Mouse (Mus musculus): ENCODE data around the gene Vps51. TPM values are rescaled to one million over a fixed set of nuclear protein-coding genes. Genes with fewer than 3 reads are reported as not detected.
A peak's percentile ranks its signal among the peaks of the same experiment; 100 is the strongest.

Gene Vps51
- polyA plus RNA-seq, 1 experiment from 2014 or later: 35.6 TPM

DNA sequence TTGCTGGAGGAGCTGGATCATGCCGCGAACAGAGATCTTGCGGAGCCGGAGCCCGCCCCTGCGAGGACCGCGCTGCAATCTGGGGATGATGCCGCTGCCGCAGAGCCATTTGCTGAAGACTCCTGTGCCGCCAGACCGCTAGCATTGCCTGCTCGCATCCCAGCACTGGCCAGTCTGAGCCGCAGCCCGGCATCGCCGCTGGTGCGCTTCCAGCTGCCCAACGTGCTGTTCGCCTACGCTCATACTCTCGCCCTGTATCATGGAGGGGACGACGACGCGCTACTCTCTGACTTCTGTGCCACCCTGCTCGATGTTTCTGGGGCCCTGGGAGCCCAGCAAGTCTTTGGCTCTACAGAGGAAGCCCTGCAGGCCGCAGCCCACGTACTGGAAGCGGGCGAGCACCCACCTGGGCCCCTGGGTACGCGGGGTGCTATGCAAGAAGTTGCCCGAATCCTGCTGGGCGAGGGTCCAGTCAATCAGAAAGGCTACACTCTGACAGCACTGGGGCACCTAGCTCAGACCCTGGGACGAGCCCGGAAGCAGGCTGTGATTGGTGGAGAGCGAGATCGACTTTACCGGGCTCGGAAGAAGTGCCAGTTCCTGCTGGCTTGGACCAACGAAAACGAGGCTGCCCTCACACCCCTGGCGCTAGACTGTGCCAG lies 15.3 kb downstream of the Vps51 start:
- no peak for ATAC-seq (replicated peaks; ENCODE audit: insufficient number of reproducible peaks, insufficient read depth, low FRiP score, low read depth)
- H3K4me1 ChIP-seq (replicated peaks): peaks cover 33% of the 10 kb centered on the region
- H3K9ac ChIP-seq: peak overlapping the region; percentile 81

DNA sequence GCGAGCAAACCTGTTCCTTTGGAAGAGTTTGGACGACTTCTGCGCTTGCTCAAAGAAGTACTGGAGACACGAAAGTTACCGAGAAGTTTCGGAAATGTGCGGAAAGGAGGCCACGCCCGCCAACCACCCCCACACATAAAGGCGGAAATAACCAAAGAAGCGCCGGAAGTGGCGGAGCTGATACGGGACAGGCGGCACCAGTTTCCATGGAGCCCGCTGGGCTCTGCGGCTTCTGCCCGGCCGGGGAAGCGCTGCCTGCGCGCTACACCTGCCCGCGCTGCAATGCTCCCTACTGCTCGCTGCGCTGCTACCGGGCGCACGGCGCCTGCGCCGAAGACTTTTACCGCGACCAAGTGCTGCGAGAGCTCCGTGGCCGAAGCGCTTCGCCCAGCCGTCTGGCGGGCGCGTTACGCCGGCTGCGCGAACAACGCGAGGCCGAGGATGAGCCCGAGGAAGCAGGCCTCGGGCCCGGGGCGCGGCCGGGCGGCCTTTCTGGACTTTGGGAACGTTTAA lies 16.0 kb downstream of the Vps51 start, which contains the start of gene Znhit2:
Znhit2 (plus strand) TSS at position 172 of the 513 bp plus-strand sequence.
- Histone ChIP-seq H3K4me1 (replicated peaks) (peaks cover 35% of the 10 kb centered on the region), H3K9me3 (replicated peaks) (no peaks in the 10 kb centered on the region), H3K4me3 (peak within 1 kb of the TSS; percentile 62), H3K4me2 (peak within 1 kb of the TSS; percentile 89), H3K27me3 (no peaks in the 10 kb centered on the region), H3K9ac (peak within 1 kb of the TSS; percentile 81), H3K27ac (peak within 1 kb of the TSS; percentile 88), H3K36me3 (peaks cover 14% of the 10 kb centered on the region)
- peak; percentile 76 for ATAC-seq (replicated peaks; ENCODE audit: insufficient number of reproducible peaks, insufficient read depth, low FRiP score, low read depth)
- 0% methylated on average over 58 of the region's 58 CpGs for WGBS

More for the DNA sequence above, 15.3 kb downstream of the Vps51 start:
- no peaks in the 10 kb centered on the region for H3K9me3 ChIP-seq (replicated peaks)
- H3K36me3 ChIP-seq: peaks cover 14% of the 10 kb centered on the region
- WGBS: under 1% methylated on average over 44 of the region's 44 CpGs
- H3K27me3 ChIP-seq: no peaks in the 10 kb centered on the region
- peak overlapping the region; percentile 62 for H3K4me3 ChIP-seq
- H3K4me2 ChIP-seq: peak overlapping the region; percentile 89
- H3K27ac ChIP-seq: peak overlapping the region; percentile 88

DNA sequence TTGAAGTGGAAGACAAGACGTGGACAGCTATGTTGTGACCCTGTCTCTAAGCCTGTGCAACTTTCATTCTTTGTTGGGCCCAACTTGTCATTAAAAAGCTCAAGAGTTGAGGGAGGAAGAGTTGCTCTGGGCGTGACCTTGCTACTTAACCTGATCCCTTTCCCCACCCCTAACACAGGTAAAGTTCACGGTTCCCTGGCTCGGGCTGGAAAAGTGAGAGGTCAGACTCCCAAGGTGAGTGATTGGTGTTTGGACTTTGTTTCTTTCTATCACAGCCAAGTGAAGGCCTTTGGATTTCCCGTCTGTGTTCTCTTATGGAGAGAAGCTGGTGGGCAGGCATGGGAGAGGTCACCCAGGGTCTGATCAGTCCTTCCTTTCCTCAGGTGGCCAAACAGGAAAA lies 18.1 kb downstream of the Vps51 start:
- H3K27me3 ChIP-seq: no peaks in the 10 kb centered on the region
- H3K27ac ChIP-seq: no peak overlapping the region
- peaks cover 30% of the 10 kb centered on the region for H3K36me3 ChIP-seq
- H3K4me1 ChIP-seq (replicated peaks): peaks cover 35% of the 10 kb centered on the region
- peak overlapping the region; percentile 79 for H3K4me2 ChIP-seq
- no peaks in the 10 kb centered on the region for H3K9me3 ChIP-seq (replicated peaks)
- H3K9ac ChIP-seq: peak overlapping the region; percentile 92; the same call in 1 of the 2 replicates
- ATAC-seq (replicated peaks; ENCODE audit: insufficient number of reproducible peaks, insufficient read depth, low FRiP score, low read depth): no peak
- peak overlapping the region; percentile 94 for H3K4me3 ChIP-seq
- 82% methylated on average over 5 of the region's 5 CpGs for WGBS

DNA sequence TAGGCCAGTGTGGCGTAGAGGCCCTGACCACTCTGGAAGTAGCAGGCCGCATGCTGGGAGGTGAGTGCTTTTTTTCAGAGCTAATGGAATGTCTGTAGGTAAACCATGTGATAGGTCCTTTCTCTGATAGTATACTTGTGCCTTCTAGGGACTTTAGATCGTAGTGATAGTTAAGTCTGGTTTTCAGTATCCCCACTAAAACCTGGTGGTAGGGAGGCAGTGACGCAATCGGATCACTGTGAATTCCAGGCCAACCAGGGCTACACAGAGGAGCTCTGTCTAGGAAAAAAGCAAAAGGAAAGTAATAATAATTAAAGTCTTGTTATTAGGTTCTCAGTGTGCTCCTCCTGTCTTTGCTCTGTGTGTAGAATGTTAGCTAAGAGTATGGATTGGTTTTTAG lies 18.5 kb downstream of the Vps51 start:
- 28% methylated on average over 5 of the region's 5 CpGs for WGBS
- H3K27me3 ChIP-seq: no peaks in the 10 kb centered on the region
- H3K4me3 ChIP-seq: peak overlapping the region; percentile 94
- peak overlapping the region; percentile 83 for H3K27ac ChIP-seq
- peak overlapping the region; percentile 79 for H3K4me2 ChIP-seq
- ATAC-seq (replicated peaks; ENCODE audit: insufficient number of reproducible peaks, insufficient read depth, low FRiP score, low read depth): no peak
- H3K9ac ChIP-seq: peak overlapping the region; percentile 92
- H3K36me3 ChIP-seq: peaks cover 34% of the 10 kb centered on the region
- H3K9me3 ChIP-seq (replicated peaks): no peaks in the 10 kb centered on the region
- peaks cover 35% of the 10 kb centered on the region for H3K4me1 ChIP-seq (replicated peaks)

DNA sequence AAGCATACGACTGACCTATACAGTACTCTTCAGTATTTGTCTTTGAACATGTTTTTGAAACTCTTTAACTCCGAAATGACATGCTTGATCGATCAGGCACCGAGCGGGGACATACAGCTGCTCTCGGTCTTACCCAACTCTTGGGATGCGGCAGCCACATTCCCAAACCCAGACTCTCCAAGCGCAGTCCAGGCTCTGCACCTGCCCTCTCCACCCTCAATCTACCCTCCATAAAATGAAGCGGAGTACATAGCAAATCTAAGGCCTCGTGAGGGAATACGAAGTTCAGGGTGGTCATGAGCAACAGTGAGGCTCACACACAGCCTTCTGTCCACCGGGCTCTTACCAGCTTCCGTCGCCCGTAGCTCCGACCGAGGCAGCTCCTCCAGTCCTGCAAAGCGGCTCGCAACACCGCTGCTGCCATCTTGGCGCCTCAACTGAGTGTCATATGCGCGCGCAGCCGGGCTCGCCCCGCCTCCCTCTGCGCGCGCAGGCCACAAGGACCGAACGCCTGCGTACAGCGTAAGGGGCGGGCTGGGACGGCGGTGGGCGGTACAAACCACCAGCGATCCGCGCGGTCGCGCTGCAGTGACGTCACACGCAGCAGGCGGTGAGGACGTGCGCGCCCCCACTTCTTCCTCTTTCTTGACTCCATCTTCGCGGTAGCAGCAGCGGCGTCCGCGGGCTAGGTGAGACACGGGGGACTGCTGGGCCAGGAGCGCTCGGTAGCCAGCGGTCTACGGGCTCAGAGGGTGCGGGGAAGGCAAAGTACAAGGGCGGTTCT lies 19.5 kb downstream of the Vps51 start, which contains the start of the genes Mrpl49 and Fau:
Mrpl49 (minus strand) TSS at position 473 of the 784 bp plus-strand sequence.
Fau (plus strand) TSS at position 532 of the 784 bp plus-strand sequence.
- Histone ChIP-seq H3K27ac (peak within 1 kb of the TSS; percentile 83), H3K9ac (peak within 1 kb of the TSS; percentile 92), H3K27me3 (no peaks in the 10 kb centered on the region), H3K4me1 (replicated peaks) (peaks cover 29% of the 10 kb centered on the region), H3K9me3 (replicated peaks) (no peaks in the 10 kb centered on the region), H3K36me3 (peaks cover 45% of the 10 kb centered on the region), H3K4me2 (peak within 1 kb of the TSS; percentile 79), H3K4me3 (peak within 1 kb of the TSS; percentile 94)
- under 1% methylated on average over 62 of the region's 63 CpGs for WGBS
- ATAC-seq (replicated peaks; ENCODE audit: insufficient number of reproducible peaks, insufficient read depth, low FRiP score, low read depth): peak; percentile 88

DNA sequence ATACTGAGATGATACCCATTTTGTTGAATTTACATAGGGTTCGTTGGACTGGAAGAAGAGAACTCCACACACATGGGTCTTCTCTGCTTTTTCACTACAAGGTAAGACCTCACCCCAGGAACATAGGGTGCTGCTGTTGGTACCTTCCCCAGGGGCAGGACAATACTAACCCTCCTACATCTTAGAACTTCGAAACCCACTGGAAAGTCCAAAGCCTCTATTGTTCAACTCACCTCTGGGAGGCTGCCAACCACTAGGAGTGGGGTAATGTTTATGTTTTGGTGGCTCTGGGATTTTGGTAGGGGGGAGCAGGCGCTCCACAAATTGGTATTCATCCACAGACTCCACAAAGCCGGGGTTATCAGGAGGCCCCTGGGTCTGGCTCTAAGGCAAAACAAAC lies 20.3 kb downstream of the Vps51 start:
- Histone ChIP-seq H3K4me3 (peak overlapping the region; percentile 94), H3K9me3 (replicated peaks) (no peaks in the 10 kb centered on the region), H3K27me3 (no peaks in the 10 kb centered on the region), H3K4me2 (peak overlapping the region; percentile 79), H3K9ac (peak overlapping the region; percentile 85), H3K27ac (no peak overlapping the region), H3K4me1 (replicated peaks) (peaks cover 24% of the 10 kb centered on the region), H3K36me3 (peaks cover 53% of the 10 kb centered on the region)
- 43% methylated on average over 4 of the region's 4 CpGs for WGBS
- ATAC-seq (replicated peaks; ENCODE audit: insufficient number of reproducible peaks, insufficient read depth, low FRiP score, low read depth): no peak

DNA sequence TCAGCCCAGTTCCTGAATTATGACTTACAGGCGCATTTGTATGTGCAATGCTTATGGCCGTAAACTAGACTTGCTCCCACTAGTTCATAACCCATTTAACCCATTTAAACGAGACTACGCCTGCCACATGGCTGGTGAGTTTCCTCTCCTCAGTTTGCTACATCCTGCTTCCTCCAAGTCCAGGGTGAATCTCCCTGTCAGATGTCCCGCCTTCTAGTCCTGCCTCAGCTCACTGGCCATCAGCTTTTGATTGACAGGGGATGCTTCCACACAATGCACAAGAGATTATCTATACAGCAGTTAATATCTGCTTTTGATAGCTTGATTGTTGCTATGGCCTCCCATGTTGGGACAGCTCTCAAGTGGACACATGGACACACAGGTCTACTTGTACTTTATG lies 22.7 kb downstream of the Vps51 start:
- H3K4me3 ChIP-seq: no peak overlapping the region

DNA sequence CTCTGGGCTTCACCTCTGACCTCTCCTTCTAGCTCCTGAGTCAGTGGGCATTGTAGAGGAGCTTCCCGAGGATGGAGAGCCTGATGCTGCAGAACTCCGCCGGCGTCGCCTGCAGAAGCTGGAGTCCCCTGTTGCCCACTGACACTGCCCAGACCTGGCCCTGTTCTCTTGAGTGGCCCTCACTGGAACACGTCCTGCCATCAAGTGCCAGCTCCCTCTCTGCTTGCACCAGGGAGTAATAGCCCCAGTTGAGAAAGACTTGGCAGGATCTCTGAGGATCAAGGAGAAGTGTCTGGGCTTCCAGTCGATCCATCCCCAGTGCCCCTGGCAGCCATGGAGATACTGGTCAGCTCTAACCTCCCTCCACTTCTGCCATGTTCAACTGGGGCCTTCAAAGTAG lies 24.5 kb downstream of the Vps51 start:
- H3K4me2 ChIP-seq: no peak overlapping the region
- H3K4me1 ChIP-seq (replicated peaks): peaks cover 20% of the 10 kb centered on the region
- WGBS: 82% methylated on average over 7 of the region's 7 CpGs
- no peak overlapping the region for H3K27ac ChIP-seq
- no peak for ATAC-seq (replicated peaks; ENCODE audit: insufficient number of reproducible peaks, insufficient read depth, low FRiP score, low read depth)
- H3K27me3 ChIP-seq: no peaks in the 10 kb centered on the region
- H3K9ac ChIP-seq: no peak overlapping the region
- peaks cover 76% of the 10 kb centered on the region for H3K36me3 ChIP-seq
- H3K9me3 ChIP-seq (replicated peaks): no peaks in the 10 kb centered on the region
- no peak overlapping the region for H3K4me3 ChIP-seq

More for the DNA sequence above, 22.7 kb downstream of the Vps51 start:
- peaks cover 20% of the 10 kb centered on the region for H3K4me1 ChIP-seq (replicated peaks)
- no peaks in the 10 kb centered on the region for H3K27me3 ChIP-seq
- no peak for ATAC-seq (replicated peaks; ENCODE audit: insufficient number of reproducible peaks, insufficient read depth, low FRiP score, low read depth)
- H3K27ac ChIP-seq: no peak overlapping the region
- H3K9me3 ChIP-seq (replicated peaks): no peaks in the 10 kb centered on the region
- no peak overlapping the region for H3K9ac ChIP-seq
- WGBS: 79% methylated on average over 5 of the region's 5 CpGs
- H3K4me2 ChIP-seq: no peak overlapping the region
- peaks cover 71% of the 10 kb centered on the region for H3K36me3 ChIP-seq

DNA sequence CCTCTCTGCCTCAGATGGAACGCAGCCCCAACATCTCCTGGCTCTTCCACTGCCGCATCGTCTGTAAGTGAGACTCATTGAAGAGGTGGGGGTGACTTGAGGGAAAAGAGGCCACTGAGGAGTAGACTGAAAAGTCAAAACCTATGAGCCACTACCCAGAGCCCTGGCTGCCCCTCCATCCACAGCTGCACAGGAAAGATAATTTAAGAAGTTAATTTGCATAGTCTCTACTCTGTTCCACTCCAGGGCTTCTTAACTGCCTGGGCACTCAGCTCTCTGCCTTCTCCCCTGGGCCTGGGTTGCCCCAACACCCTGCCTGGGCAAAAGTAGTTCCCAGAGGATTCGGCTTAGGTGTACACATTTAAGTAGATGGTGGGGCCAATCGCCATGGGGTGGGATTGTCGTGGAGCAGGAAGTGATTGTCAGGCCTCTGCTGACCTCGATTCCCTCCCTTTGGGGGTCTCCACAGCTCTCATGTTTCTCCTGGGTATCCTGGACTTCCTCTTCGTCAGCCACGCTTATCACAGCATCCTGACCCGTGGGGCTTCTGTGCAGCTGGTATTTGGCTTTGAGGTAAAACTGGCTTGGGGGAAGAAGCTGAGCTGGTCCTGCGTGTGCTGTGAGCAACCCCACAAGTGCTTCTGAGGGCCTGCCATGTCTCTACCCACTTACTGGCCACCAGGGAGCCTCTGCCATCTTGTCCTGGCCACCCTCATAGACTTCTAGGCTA lies 28.2 kb downstream of the Vps51 start:
- Histone ChIP-seq H3K9ac (no peak overlapping the region), H3K4me2 (no peak overlapping the region), H3K36me3 (peaks cover 59% of the 10 kb centered on the region), H3K4me3 (no peak overlapping the region), H3K9me3 (replicated peaks) (no peaks in the 10 kb centered on the region), H3K27me3 (no peaks in the 10 kb centered on the region), H3K4me1 (replicated peaks) (peaks cover 18% of the 10 kb centered on the region), H3K27ac (no peak overlapping the region)
- 75% methylated on average over 11 of the region's 11 CpGs for WGBS
- no peak for ATAC-seq (replicated peaks; ENCODE audit: insufficient number of reproducible peaks, insufficient read depth, low FRiP score, low read depth)

DNA sequence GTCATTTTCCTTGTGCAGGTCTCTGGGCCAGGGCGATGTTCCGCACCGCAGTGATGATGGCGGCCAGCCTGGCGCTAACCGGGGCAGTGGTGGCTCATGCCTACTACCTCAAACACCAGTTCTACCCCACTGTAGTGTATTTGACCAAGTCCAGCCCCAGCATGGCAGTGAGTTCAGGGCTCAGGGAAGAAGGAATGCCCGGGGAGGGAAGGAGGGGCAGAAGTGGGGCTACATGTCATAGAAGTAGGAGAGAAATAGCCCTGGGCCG lies 29.2 kb downstream of the Vps51 start:
- Histone ChIP-seq H3K27ac (no peak overlapping the region), H3K4me1 (replicated peaks) (peaks cover 18% of the 10 kb centered on the region), H3K36me3 (peaks cover 49% of the 10 kb centered on the region), H3K9ac (peak overlapping the region; percentile 84), H3K4me2 (peak overlapping the region; percentile 92), H3K4me3 (peak overlapping the region; percentile 93), H3K9me3 (replicated peaks) (no peaks in the 10 kb centered on the region), H3K27me3 (no peaks in the 10 kb centered on the region)
- WGBS: 78% methylated on average over 8 of the region's 8 CpGs
- ATAC-seq (replicated peaks; ENCODE audit: insufficient number of reproducible peaks, insufficient read depth, low FRiP score, low read depth): no peak

All from heart, embryonic 15.5 days (tissue).